Mouse (Mus musculus) MEL (cell line): Measurements from ENCODE around the gene AU018091.

ENCODE experiments used
- CTCF ChIP-seq, 3 experiments: IDR thresholded peaks in 2 of 3; conservative IDR thresholded peaks in 1 of 3; 2 replicates each; pipeline ENCODE4 v1.5.1; 2011 to 2012; ENCODE audit warnings: low read length in 3 of 3, low read depth in 2 of 3, mild to moderate bottlenecking in 2 of 3, improper control_type of control experiment in 1 of 3, inconsistent platforms in 1 of 3, mixed read lengths in 1 of 3, moderate library complexity in 1 of 3; ENCODE audit not compliant: control insufficient read depth in 1 of 3, insufficient read depth in 1 of 3, poor library complexity in 1 of 3, severe bottlenecking in 1 of 3
- ETS1 ChIP-seq: IDR thresholded peaks from 2 replicates; pipeline ENCODE4 v1.6.1; 2012; ENCODE audit warnings: low read depth, mild to moderate bottlenecking, inconsistent platforms, low read length, improper control_type of control experiment, moderate library complexity
- GATA1 ChIP-seq: IDR thresholded peaks from 2 replicates; pipeline ENCODE4 v1.6.1; 2011; ENCODE audit warnings: low read depth, low read length, improper control_type of control experiment
- MXI1 ChIP-seq: IDR thresholded peaks from 2 replicates; pipeline ENCODE4 v1.6.1; 2011; ENCODE audit warnings: mild to moderate bottlenecking, low read depth, low read length, improper control_type of control experiment
- RAD21 ChIP-seq: IDR thresholded peaks from 2 replicates; pipeline ENCODE4 v1.6.1; 2011; ENCODE audit warnings: mild to moderate bottlenecking, low read depth, low read length, improper control_type of control experiment
- RCOR1 ChIP-seq: IDR thresholded peaks from 2 replicates; pipeline ENCODE4 v1.6.1; 2012; ENCODE audit warnings: low read depth, mild to moderate bottlenecking, inconsistent platforms, low read length, improper control_type of control experiment
- TBP ChIP-seq: IDR thresholded peaks from 2 replicates; pipeline ENCODE4 v1.8.0; 2011; ENCODE audit warnings: low read depth, low read length, improper control_type of control experiment
- TCF12 ChIP-seq: IDR thresholded peaks from 2 replicates; pipeline ENCODE4 v1.6.1; 2014; ENCODE audit warnings: low read depth, mild to moderate bottlenecking, inconsistent platforms, low read length, improper control_type of control experiment, moderate library complexity

- no peak for TF ChIP-seq RAD21
- TF ChIP-seq ETS1, result no peak
- TF ChIP-seq TCF12, result no peak
- no peak for TF ChIP-seq CTCF (IDR thresholded peaks at IDR 0.05 in 2 of 3, conservative IDR thresholded peaks at IDR 0.05 in 1 of 3; ENCODE audit: control insufficient read depth in 1 of 3, insufficient read depth in 1 of 3, low read depth in 2 of 3, low read length in 3 of 3, poor library complexity in 1 of 3, severe bottlenecking in 1 of 3)
- no peak for TF ChIP-seq RCOR1
- no peak for TF ChIP-seq TBP
- no peak for TF ChIP-seq GATA1
- no peak for TF ChIP-seq MXI1
These were observed 34.3 kb downstream of the AU018091 start for GRCm38 (mm10) chr7:3134654-3135053.
